Mouse (Mus musculus): Measurements from ENCODE around the gene Olfr1013.

Gene Olfr1013

DNA sequence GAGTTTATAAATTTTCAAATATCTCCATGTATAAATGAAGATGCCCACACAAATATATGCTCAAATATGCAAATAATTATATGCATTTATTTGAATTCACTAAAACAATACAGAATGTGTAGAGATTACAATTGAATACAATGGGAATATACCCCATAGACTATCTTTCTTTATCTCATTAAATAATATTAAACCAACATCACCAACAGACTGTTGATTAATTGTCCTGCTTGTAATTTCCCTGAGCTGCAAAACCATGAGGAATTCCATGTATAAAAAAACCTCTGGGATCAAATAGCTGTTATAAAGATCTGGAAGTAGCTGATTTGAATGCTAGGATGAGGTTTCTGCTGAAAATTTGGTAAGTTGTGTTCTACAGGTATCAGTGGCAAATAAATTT lies at the start of gene Olfr1013:
Gene Olfr1013 (plus strand): TSS at position 301 of the 400 bp plus-strand sequence.
- CTCF ChIA-PET = no interaction called here

DNA sequence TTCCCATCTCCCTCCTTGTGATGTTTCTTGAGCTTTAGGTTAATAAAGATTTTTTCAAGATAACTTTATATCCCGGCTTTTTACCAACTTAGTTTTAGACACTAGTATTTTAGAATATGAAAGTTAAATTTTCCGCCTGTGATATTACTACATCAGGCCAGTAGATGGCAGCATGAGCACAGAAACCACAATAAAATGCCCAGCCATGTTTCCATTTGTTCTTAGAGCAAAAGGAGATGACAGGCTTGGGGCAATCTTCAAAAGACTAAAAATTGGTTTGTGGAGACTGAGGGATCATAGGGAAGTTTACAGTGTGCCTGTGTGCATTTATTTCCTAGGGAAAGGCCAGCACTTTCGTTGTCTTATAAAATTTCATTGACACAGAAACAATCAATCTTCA lies 41.1 kb upstream of the Olfr1013 start:
- CTCF ChIA-PET = no interaction called here

DNA sequence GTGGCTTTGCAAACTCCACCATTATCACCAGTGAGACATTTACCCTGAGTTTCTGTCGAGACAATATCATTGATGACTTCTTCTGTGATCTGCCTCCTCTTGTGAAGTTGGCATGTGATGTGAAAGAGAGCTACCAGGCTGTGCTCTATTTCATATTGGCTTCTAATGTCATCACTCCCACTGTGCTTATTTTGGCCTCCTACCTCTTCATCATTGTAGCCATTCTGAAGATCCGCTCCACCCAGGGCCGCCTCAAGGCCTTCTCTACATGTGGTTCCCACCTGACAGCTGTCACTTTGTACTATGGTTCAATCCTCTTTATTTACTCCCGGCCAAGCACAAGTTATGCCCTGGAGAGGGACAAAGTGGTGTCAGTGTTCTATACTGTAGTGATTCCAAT lies 13.1 kb upstream of the Olfr1013 start:
- CTCF ChIA-PET = no interaction called here

DNA sequence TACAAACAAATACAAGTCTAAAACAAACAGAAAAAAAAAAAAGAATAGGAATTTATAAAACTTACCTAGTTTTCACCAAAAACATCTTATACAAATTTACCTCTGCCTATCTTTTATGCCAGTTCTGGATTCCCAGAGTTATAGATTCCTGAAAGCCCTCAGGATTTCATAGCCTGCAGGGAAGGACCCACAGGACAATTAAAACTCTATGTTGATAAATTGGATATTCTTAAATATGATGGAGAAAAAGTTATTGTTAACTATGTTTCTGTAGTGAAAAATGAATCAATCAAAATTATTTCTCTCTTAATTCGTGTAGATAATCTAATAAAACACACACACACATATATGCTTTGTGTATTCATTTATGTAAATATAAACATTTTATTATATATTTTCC lies 4.2 kb upstream of the Olfr1013 start, which contains the start of gene Olfr1012:
Gene Olfr1012 (minus strand): TSS at position 101 of the 400 bp plus-strand sequence.
- CTCF ChIA-PET = no interaction called here

DNA sequence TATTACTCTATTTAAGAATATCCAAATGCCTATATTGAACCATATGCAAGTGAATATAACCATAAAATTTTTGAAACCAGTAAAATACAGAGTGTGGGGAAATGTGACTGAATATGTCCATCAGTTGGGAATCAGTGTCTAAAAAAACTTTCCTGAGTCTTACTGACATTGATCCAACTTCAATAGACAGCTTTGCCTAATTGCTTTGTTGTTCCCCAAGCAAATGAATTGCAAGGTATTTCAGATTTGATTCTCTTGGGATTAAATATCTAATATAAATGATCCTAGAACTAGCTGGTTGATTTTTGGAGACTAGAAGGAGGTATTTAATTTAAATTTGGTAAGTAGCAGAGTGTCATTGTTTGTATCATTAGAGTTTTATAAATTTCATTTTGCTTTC lies 5.5 kb downstream of the Olfr1013 start, which contains the start of gene Olfr1014:
Gene Olfr1014 (plus strand): TSS at position 301 of the 400 bp plus-strand sequence.
- CTCF ChIA-PET = no interaction called here

DNA sequence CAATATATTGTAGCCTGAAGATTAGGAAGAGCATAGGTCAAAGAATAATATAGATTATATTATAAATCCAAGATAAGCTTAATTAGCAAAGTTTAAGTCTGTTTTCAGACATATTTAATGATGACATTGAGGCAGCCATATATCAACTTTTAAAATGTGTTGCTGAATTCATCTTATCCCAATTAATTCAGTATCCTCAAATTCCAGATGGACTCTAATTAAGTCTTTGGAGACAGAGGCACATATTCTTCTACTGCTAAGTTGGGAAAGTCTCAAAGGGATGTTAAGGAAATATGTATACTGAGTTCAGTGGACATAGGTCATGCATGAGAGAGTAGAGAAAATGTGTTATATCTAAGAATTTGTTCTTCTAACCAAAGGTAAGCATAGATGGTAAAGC lies 14.8 kb downstream of the Olfr1013 start, which contains the start of gene Olfr1015:
Gene Olfr1015 (plus strand): TSS at position 301 of the 400 bp plus-strand sequence.
- CTCF ChIA-PET = no interaction called here

DNA sequence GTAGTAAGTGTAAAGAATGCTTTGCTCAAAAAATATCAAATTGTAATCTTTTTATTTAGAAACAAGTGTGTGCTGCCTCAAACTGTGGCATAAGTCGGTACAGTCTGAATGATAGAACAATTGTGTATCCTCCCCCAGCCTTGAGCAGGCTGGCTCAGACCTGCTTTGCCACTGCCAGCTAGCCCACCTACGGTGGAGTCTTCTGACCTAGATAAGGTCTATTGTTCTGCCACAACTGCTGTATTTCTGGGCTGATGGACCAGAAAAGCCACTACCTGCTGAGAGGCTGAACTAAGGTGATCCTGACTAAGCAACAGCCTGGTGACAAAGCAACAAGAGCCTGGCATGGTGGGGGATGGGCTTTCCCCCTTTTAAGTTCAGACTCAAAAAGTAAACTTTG lies 25.4 kb downstream of the Olfr1013 start:
- CTCF ChIA-PET = no interaction called here

DNA sequence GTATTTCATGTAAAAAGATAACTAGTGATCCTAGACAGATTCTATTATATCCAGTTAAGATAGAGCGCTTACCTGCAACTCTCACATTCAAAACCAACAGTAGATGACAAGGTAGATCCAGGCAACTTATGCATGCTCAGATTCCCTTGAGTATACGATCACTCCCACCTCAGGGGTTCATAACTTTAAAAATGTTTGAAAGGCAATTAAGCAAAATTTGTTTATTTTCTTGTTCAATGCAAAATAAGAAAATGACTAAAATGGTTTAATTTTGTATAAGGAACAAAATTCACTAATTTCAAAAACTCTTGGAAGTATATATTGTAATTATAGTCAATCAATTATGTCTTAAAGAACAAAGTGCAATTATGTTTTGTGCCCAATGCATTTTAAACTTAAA lies 35.5 kb downstream of the Olfr1013 start, which contains the start of gene Olfr1016:
Gene Olfr1016 (minus strand): TSS at position 101 of the 400 bp plus-strand sequence.
- CTCF ChIA-PET = no interaction called here

DNA sequence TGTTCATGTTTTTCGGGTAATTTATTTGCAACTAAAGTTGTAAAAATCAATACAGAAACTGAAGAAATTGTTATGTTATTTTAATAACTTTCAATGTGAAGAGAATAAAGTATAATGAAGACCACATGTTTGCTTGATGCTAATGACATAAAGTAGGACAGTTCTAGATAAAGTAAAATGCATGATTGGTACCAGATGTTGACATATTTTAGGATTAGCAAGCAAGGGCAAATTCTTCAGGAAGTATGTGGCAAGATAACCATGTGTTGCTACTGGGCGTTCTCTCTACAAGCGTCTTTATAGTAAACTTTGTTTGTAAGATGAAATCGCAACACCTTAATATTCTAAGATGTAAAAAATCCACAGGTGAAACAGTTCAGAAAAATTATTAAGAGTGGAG lies 37.6 kb downstream of the Olfr1013 start:
- CTCF ChIA-PET = no interaction called here

DNA sequence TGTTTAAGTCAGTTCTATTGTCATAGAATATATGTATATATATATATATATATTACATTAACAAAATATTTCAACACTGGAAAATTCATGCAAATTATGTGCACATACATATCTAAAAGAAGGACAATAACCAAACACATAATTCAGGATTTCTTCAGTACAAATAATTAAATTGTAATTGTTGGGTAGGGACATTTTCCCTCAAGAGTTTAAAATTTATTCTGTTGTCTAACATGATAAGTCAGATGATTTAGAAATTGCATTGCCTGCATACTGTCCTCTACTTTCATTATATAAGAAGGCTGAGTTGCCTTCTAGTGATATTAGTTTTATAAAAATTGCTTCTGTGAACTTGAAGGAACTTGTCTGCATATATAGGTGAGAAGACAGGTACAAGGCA lies 51.3 kb downstream of the Olfr1013 start, which contains the start of gene Olfr1018:
Gene Olfr1018 (plus strand): TSS at position 301 of the 400 bp plus-strand sequence.
- CTCF ChIA-PET = no interaction called here

All from spleen, embryonic (tissue).